Mouse (Mus musculus) heart, adult 2 months (tissue): ENCODE data around the gene Elovl6.

ENCODE experiments used
- CTCF ChIP-seq: fragments of 200-600 bp; IDR thresholded peaks from 2 replicates; pipeline ENCODE4 v1.8.1; 2022; ENCODE audit warnings: antibody characterized with exemption, mild to moderate bottlenecking, moderate library complexity
- POLR2A ChIP-seq: fragments of 200-500 bp; IDR thresholded peaks from 2 replicates; pipeline ENCODE4 v1.6.1; 2011; ENCODE audit warnings: mild to moderate bottlenecking, low read depth, low read length, control low read depth; ENCODE audit not compliant: insufficient read depth

- no peak for TF ChIP-seq CTCF
- TF ChIP-seq POLR2A = no peak
These were observed 118.8 kb downstream of the Elovl6 start for GRCm38 (mm10) chr3:129650931-129651330.
